Mouse (Mus musculus) intestine, embryonic 16.5 days (tissue): ENCODE data around the gene Emx2. TPM values are rescaled to one million over a fixed set of nuclear protein-coding genes. Genes with fewer than 3 reads are reported as not detected.

Experiments
- ATAC-seq: fragments of 200-750 bp; cut with Nextera tagmentation; 2 replicates; pipeline ENCODE4 v1.8.0; 2017; ENCODE audit warnings: moderate TSS enrichment, moderate library complexity
- H3K27ac ChIP-seq: fragments of 300-500 bp; sonication (generic); 2 replicates; pipeline ENCODE4 v1.5.1; 2014; ENCODE audit warnings: mild to moderate bottlenecking, low read length
- H3K27me3 ChIP-seq: fragments of 300-500 bp; sonication (generic); replicated peaks from 2 replicates; pipeline ENCODE4 v1.6.1; 2014; ENCODE audit warnings: low read length, control low read depth, mixed read lengths; ENCODE audit not compliant: control insufficient read depth, insufficient read depth
- H3K36me3 ChIP-seq: fragments of 300-500 bp; sonication (generic); 2 replicates; pipeline ENCODE4 v1.6.1; 2014; ENCODE audit warnings: low read length, control low read depth; ENCODE audit not compliant: control insufficient read depth, insufficient read depth
- H3K4me1 ChIP-seq: fragments of 300-500 bp; sonication (generic); 2 replicates; pipeline ENCODE4 v1.6.1; 2014; ENCODE audit warnings: low read length, control low read depth, mixed read lengths; ENCODE audit not compliant: control insufficient read depth, insufficient read depth
- H3K4me2 ChIP-seq: fragments of 300-500 bp; sonication (generic); 2 replicates; pipeline ENCODE4 v1.6.1; 2014; ENCODE audit warnings: low read depth, low read length, control low read depth
- H3K4me3 ChIP-seq: fragments of 300-500 bp; sonication (generic); 2 replicates; pipeline ENCODE4 v1.5.1; 2014; ENCODE audit warnings: mild to moderate bottlenecking, low read length
- H3K9ac ChIP-seq: fragments of 300-500 bp; sonication (generic); 2 replicates; pipeline ENCODE4 v1.6.1; 2014; ENCODE audit warnings: low read depth, low read length
- H3K9me3 ChIP-seq: fragments of 300-500 bp; sonication (generic); 2 replicates; pipeline ENCODE4 v1.6.1; 2016; ENCODE audit warnings: low read length, control low read depth; ENCODE audit not compliant: control insufficient read depth
- WGBS: fragments of 180-500 bp; shearing (Covaris S2); extraction: QIAGEN DNeasy Blood & Tissue Kit; methylation state at CpG from one replicate; pipeline ENCODE4 v1.1.7; 2014; 5-methylcytosine and 5-hydroxymethylcytosine counted together
- polyA plus RNA-seq: library from polyadenylated mRNA; unstranded; fragments of >200 nt; fragmentation: Nextera tagmentation; extraction: Ambion mirVana; gene quantifications from 2 replicates; pipeline ENCODE4 v1.2.1, GENCODE M21; 2015

The Emx2 gene
- polyA plus RNA-seq, 1 experiment from 2014 or later = not detected

- Histone ChIP-seq H3K9me3 (no peaks in the 10 kb centered on the region), H3K27ac (no peak overlapping the region), H3K4me2 (no peak overlapping the region), H3K9ac (no peak overlapping the region), H3K4me3 (no peak overlapping the region), H3K27me3 (peaks cover 89% of the 10 kb centered on the region), H3K36me3 (no peaks in the 10 kb centered on the region), H3K4me1 (peaks cover 14% of the 10 kb centered on the region; the same call in 1 of the 2 replicates)
- WGBS = 2% methylated on average over 34 of the region's 34 CpGs
- ATAC-seq = no peak
These were observed 2.4 kb downstream of the Emx2 start for GRCm38 (mm10) chr19:59460328-59461115.

DNA sequence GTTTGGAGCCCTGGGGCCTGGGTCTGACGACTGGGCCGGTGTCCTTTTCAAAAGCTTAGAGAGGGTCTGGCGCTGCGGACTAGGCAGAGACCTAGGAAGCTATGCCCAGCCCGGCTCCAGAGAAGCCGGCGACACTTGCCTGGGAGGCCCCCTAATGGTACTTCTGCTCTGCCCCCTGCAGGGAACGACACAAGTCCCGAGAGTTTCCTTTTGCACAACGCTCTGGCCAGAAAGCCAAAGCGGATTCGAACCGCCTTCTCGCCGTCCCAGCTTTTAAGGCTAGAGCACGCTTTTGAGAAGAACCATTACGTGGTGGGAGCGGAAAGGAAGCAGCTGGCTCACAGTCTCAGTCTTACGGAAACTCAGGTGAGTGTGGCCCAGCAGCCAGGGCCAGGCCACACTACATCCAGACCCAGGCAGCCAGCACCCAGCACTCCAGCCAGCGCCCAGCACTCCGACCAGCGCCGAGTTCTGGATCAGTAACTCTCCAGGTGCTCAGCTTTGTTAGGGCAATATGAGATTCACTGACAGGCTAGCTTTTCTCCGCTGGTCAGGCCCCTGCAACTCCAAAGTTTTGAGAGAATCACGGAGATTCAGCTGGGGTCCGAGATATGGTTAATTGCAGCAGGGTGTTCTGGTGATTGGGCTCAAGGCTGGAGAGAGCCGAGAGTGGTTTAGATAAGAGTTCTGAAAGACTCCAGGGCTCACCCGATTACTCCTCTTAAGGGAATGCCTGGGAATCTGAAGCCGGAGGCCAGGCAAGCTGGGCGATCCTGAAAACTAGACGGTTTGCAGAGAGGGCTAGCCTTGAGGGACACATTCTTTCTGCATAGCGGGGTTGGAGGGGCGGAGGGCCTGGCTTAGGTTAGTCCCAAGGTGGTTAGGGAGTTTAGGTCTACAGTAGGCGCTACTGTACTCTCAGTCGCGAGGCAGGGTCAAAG lies 3.6 kb downstream of the Emx2 start:
- Histone ChIP-seq H3K36me3 (no peaks in the 10 kb centered on the region), H3K4me2 (no peak overlapping the region), H3K4me3 (no peak overlapping the region), H3K27ac (no peak overlapping the region), H3K27me3 (peaks cover 88% of the 10 kb centered on the region), H3K9me3 (no peaks in the 10 kb centered on the region), H3K9ac (no peak overlapping the region), H3K4me1 (peaks cover 14% of the 10 kb centered on the region; the same call in 1 of the 2 replicates)
- no peak for ATAC-seq
- 1% methylated on average over 36 of the region's 36 CpGs for WGBS

GRCm38 (mm10) chr19:59462459-59463292 lies 4.5 kb downstream of the Emx2 start:
- ATAC-seq = no peak
- Histone ChIP-seq H3K36me3 (no peaks in the 10 kb centered on the region), H3K4me3 (no peak overlapping the region), H3K4me1 (peaks cover 13% of the 10 kb centered on the region; the same call in 1 of the 2 replicates), H3K9me3 (no peaks in the 10 kb centered on the region), H3K27me3 (peaks cover 88% of the 10 kb centered on the region), H3K27ac (no peak overlapping the region), H3K9ac (no peak overlapping the region), H3K4me2 (no peak overlapping the region)
- WGBS = 6% methylated on average over 19 of the region's 19 CpGs

GRCm38 (mm10) chr19:59463842-59464443 lies 5.8 kb downstream of the Emx2 start:
- Histone ChIP-seq H3K4me3 (no peak overlapping the region), H3K9me3 (no peaks in the 10 kb centered on the region), H3K4me2 (no peak overlapping the region), H3K27me3 (peaks cover 88% of the 10 kb centered on the region), H3K9ac (no peak overlapping the region), H3K4me1 (peaks cover 5% of the 10 kb centered on the region; the same call in 1 of the 2 replicates), H3K27ac (no peak overlapping the region), H3K36me3 (no peaks in the 10 kb centered on the region)
- ATAC-seq = no peak
- 3% methylated on average over 19 of the region's 19 CpGs for WGBS

- peaks cover 90% of the 10 kb centered on the region for H3K27me3 ChIP-seq
- H3K4me2 ChIP-seq = no peak overlapping the region
- no peak overlapping the region for H3K9ac ChIP-seq
- no peaks in the 10 kb centered on the region for H3K9me3 ChIP-seq
- no peaks in the 10 kb centered on the region for H3K36me3 ChIP-seq
- H3K27ac ChIP-seq = no peak overlapping the region
- H3K4me1 ChIP-seq = no peaks in the 10 kb centered on the region
- ATAC-seq = no peak
- 5% methylated on average over 2 of the region's 2 CpGs for WGBS
- H3K4me3 ChIP-seq = no peak overlapping the region
These were observed 7.1 kb downstream of the Emx2 start for GRCm38 (mm10) chr19:59465281-59465680.

DNA sequence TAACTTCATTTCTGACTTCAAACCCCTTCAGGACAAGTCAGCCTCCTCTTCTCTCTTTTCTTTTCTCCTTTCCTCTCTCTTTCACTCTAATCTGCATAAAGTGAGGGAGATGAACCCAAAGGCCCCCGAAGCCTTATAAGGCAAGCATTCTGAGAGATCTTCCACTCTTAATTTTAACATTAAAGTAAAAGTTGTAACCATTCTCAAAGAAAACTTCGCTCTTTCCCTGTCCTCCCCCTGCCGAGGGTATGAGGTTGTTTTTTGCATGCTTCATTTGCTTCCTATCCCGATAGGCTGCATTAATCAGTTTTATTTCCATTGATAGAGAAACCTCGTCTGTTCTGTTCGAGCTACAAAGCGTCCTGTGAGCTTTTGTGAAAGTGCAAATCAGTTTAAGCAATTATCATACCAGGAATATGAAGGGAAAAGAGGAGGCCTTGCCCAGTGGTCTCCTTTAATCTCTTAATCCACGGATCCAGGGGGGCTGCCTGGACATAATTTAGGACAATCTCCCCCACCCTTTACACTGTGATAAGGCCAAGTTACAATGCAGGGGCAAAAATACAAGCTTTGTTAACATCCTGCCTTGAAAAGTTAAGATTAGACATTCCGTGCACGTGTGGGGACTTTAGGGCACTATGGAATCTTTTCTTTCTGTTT lies 7.7 kb downstream of the Emx2 start:
- WGBS = 6% methylated on average over 10 of the region's 10 CpGs
- no peak overlapping the region for H3K4me2 ChIP-seq

DNA sequence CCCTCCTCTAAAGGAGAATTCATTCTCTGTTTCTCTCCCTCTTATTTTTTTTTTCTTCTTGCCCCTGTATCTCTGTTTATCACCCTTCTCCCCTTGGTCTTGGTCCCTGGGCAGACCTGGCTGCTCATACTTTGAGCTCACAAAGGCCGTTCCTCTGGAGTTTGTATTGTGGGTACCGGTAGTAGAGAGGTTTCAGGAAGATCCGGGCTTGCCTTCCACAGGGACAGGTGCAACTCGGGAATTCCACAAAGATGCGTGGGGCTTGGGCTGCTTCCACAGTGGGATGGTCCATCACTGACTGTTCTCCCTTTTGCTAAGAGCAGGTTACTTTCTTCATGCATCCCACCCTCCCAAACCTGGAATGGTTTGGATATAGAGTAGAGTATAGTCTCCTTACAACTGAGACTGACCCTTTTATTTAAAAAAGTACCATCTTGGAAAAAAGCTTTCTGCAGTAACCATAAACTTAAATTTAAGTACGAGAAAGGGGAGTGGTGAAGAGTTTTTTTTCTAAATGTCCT lies 8.3 kb downstream of the Emx2 start:
- no peak overlapping the region for H3K4me2 ChIP-seq
- H3K9ac ChIP-seq = no peak overlapping the region
- no peaks in the 10 kb centered on the region for H3K4me1 ChIP-seq
- no peaks in the 10 kb centered on the region for H3K9me3 ChIP-seq
- H3K4me3 ChIP-seq = no peak overlapping the region
- no peak overlapping the region for H3K27ac ChIP-seq
- no peaks in the 10 kb centered on the region for H3K36me3 ChIP-seq
- H3K27me3 ChIP-seq = peaks cover 95% of the 10 kb centered on the region
- WGBS = 2% methylated on average over 6 of the region's 6 CpGs
- ATAC-seq = no peak

More for the DNA sequence above, 7.7 kb downstream of the Emx2 start:
- no peak overlapping the region for H3K4me3 ChIP-seq
- ATAC-seq = no peak
- no peak overlapping the region for H3K9ac ChIP-seq
- H3K4me1 ChIP-seq = no peaks in the 10 kb centered on the region
- no peak overlapping the region for H3K27ac ChIP-seq
- no peaks in the 10 kb centered on the region for H3K36me3 ChIP-seq
- peaks cover 93% of the 10 kb centered on the region for H3K27me3 ChIP-seq
- H3K9me3 ChIP-seq = no peaks in the 10 kb centered on the region

DNA sequence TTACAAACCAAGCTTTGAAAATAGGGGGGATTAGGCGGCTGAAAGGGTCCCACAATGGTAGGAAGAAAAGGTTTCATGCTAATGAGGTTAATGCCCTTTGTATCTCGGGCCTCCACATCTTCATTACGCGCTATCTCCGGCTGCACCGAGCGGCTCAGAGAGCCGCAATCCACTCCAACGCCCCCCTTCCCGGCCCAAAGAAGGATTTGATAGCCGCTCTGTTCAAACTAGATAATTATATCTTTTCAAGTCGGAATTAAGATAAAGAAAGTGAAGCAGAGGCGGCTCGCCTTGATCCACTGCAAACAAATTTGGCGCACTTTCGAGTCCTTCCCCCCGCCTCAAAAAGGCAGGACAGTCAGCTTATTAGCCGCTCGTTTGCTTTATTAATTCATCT lies 8.8 kb downstream of the Emx2 start:
- Histone ChIP-seq H3K27me3 (peaks cover 96% of the 10 kb centered on the region), H3K9me3 (no peaks in the 10 kb centered on the region), H3K4me3 (no peak overlapping the region), H3K27ac (no peak overlapping the region), H3K4me2 (no peak overlapping the region), H3K36me3 (no peaks in the 10 kb centered on the region), H3K4me1 (no peaks in the 10 kb centered on the region), H3K9ac (no peak overlapping the region)
- WGBS = 2% methylated on average over 19 of the region's 19 CpGs
- no peak for ATAC-seq
